Mouse (Mus musculus): ENCODE measurements at regions not wholly inside any gene's neighbourhood (a gene's known extent, or its start where the extent isn't known, plus 50 kb on each side); places are given as distances from the start of the nearest gene placed in this dataset.

DNA sequence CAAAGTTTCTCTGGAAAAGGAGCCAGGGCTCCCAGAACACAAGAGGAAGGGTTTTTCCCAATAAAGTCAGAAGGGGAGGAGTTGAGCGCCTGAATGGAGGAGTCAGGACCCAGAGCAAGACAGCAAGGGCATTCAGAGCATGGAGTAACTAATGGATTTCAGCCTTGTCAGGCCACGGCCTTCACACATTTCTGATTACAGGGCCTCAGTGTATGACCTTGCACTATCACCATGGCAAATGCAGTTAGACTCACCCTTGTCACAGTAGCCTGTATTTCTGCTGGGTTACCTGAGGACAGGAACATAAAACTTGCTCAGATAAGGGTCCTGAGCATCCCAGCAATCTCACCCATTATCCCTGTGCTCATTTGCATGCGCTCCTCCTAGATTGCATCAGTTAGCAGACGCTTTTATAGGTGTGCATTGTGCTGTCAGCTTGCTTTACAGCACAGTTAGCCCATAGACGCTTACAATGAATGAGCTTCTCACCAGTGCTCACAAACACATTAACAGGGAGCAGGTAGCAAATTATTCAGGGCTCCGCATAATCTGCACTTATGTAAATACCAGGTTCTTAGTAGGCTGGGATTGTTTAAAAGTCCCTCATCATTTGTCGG lies 547.4 kb downstream of the Insc start:
- no peak for DNase-seq (ENCODE audit: low read depth, low spot score)

DNA sequence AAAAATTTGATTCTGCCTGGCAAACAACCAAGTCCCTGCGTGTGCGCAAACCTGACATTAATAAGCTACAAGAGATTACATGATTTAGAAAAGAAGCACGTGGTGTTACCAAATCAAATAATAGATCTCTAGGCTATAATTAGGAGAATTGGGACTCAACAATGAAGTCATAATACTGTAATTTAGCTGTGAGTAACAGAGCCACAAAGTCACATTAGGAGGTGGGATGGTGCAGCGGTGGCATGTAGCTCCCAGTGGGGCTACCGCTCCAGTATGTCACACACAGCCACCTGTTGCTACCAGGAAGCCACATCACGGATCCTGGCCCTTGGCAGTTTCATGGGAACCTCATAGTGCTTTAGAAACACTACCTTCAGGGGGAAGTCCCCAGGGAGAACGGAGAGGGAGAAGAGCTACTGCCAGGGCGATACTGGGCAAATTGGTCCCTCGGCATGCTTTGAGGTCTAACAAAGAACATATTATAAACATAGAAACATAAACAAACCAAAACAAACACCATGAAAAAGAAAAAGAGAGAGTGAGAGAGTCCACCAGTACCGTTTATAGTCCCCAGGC lies 551.2 kb downstream of the Insc start:
- DNase-seq (ENCODE audit: low read depth, low spot score) = no peak

DNA sequence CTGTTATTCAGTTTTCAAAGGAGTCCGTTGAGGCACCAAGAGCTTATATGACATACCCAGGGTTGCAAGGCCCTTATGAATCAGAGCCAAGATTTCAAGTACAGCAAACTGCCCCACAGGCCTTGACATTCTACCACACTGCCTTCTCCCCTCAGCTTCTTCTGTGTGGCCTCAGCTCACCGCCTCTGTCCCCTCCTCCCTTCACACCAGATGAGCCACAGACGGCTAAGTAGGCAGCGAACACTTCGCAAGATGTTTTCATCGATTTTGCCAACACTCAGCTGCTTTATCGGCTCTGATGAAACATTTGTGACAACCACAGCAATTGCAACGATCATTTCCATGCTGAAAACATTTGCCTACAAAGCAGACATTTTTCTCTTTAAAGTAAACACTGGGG lies 556.7 kb downstream of the Insc start:
- no peak for DNase-seq (ENCODE audit: low read depth, low spot score)

DNA sequence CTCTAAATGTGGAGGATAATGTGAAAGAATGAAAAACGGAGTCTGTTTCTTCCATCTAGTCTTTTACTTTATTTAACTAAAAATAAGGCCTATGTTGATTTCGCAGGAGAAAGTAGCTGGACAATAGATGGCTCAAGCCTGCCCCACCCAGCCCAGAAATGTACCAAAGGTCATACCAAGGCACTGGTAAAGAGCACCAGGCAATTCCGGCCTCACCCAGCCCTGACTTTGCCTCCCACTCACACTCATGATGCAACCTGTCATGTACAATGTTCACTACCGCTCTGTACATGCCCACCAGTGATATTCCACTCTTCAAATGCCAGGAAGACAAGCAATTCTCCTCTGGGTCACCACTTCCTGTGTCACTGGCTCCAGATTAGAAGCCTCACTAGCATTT lies 564.9 kb downstream of the Insc start:
- no peak for DNase-seq (ENCODE audit: low read depth, low spot score)

DNA sequence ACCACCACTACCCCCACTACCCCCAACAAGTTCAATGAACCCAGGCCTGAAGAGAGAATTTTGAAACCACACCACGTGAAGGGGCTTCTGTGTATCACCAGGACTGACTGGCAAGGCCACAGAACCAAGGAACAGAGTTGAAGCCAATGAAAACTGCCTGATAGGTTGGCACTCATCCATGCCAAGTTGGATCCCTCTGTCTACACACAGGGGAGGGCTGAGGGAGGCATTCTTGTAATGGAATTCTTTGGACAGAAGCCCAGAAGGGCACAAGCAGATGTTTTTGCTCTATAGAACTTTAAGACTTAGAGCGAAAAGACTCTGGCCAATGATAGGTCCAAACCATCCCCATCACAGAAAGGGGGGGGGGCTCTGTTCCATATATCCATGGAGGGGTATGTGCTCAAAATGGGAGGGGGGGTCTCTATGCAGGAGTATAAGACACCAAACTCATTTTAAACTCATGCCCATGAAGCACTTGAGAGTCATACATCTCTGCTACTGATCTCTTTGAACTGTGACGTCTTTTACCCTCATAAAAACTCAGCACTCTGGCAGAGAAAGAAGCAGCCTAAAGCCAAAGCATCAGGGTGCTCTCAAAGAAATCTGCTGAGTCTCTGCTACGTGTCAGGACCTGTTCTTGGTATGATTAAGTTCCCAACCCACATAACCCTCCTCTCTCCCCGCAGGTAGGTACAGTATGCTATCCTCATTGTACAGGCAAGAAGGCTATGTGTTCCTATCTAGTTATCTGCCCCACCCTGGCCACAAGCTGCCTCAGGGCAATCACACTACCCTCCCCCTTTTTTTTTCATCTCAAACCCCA lies 567.1 kb downstream of the Insc start:
- DNase-seq (ENCODE audit: low read depth, low spot score) = no peak

DNA sequence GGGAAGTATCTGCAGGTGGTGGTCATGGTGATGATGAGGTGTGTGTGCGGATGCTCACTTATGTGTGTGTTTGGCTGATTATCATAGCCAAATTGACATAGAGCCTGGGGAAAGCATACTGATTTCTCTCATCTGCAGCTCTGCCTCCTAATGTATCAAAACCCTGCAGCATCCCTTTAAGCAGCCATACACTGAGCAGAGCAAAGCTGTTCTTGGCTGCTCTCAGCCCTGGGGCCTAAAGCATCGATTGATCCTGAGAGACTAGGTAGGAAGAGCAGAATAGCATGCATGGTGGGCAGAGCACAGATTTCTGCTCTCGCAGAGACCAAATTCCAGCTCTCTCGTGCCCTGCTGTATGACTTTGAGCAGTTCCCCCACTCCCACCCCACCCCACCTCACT lies 576.0 kb downstream of the Insc start:
- DNase-seq (ENCODE audit: low read depth, low spot score) = no peak

DNA sequence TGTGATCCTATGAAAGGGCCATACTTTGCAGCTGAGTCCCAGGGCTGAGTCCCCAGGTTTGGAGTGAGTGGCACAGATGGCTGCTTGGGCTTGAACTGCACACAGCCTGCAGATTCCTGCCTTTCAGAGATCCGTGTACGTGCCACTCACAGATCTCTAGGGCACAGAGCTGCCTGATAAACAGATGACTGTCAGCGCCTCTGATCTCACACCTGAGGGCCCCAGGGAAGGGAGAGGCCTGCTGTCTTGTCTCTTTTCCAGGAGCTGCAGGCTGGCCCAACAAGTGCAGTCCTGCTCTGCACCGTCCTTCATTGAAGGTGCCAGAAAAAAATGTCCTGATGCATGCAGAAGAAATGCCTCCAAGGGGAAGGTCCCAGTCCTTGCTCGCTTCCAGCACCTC lies 579.5 kb downstream of the Insc start:
- DNase-seq (ENCODE audit: low read depth, low spot score) = no peak

DNA sequence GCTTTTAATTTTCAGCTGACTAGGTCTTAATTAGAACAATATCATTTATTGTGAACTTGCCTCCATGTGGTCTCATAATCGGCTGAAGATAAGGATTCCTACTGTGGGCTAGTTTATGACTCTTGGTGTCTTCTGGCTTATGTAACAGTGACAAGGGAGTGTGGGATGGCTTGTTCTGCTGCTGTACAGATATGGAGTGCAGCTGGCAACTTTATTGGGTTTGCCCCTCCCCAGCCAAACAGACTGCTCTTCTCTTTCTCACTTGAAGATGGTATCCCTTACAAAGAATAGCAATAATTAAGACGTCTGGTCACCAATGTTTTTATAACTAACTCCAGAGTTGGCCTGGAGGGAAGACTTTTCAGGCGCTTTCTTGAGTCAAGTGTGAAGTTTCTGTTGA lies 584.8 kb downstream of the Insc start:
- no peak for DNase-seq (ENCODE audit: low read depth, low spot score)

DNA sequence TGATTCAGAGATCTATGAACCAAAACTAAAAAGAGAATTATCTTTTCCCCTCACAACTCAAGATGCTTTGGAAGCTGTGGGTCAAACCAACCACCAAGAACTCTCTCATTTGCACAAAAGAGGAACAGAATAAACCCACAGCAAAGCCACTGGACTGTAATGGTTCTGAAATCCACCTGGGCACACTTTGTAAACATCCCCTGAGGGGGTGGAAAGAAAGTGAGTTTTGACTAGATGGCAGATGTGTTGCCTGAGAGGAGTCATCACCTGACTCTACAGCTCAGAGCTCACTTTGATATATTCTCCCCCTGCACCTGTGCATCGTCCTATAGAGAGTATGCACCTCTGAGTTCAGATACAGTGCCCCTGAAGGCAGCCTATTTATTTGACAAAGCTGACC lies 588.2 kb downstream of the Insc start:
- DNase-seq (ENCODE audit: low read depth, low spot score) = no peak

DNA sequence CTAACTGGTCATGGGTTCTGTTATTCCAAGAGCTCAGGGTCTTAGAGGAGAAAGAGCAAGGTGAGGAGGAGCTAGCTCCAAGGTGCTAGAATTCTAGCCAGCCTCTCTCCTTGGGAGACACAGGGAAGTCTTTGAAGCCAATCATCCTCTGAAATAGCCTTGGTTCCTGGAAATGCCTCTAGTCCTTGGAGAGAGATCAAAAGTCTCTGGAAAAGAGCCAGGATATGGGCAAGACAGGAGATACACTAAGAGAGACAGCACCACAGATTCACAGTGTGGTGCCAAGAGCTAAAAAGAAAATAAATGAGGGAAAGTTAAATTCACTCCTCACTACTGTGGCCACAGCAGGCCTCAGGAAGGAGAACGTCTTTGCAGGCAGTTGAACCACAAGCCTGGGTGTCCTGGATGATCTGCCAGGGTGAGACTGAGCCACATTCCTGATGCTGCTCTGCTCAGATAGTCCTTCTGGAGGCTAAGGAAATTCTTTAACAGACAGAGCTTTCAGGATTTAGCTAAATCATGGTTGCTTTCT lies 589.6 kb downstream of the Insc start:
- no peak for DNase-seq (ENCODE audit: low read depth, low spot score)

DNA sequence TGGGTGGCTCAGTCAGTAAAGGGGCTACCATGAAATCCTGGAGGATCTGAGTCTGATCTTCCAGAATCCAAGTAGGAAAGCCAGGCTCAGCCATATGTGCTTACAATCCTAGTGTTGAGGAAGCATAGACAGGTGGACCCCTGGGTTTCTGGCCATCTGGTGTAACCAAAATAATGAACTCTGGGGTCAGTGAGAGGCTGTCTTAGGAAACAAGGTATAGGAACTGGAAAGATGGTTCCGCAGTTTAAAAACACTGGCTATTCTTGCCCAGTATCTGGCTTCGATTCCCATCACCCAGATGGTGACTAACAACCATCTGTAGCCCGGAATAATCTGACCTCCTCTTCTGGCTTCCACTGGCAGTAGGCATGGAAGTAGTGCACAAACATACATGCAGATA lies 591.6 kb downstream of the Insc start:
- DNase-seq (ENCODE audit: low read depth, low spot score) = no peak

DNA sequence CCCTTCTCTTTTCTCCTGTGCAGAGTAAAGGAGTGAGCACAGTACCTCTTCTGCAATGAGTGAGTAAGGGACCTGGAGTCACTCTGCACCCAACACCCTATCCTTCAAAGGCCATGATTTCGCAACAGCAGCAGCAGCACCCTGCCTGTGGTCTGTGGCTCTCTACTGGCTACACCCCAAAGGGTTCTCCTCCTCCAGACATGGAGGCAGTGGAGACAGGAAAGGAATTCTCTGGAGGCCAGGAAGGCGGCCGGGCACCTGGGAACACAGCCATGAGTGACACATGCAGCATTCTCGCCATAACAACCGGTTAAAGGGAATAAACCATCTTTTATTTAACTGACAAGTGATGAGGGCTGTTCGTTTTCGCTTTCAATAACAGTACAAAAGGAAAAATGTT lies 596.7 kb downstream of the Insc start:
- no peak for DNase-seq (ENCODE audit: low read depth, low spot score)

DNA sequence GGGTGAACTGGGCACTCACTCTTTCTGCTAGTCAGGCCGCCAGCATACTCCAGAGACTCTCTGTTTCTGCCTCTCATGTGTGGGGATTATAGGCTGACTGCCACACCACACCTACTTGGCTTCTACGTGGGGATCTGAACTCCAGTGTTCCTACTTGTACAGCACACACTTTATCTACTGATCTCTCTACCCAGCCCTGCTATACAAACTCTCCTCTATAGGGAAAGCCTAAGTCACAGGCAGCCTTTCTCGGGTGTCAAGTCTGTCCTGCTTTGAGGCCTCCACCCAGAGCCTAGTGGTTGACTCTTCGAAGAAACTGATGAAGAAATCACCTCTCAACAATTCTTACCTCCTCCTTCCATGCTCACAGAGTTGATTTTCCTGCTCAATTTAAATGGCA lies 597.5 kb downstream of the Insc start:
- no peak for DNase-seq (ENCODE audit: low read depth, low spot score)

DNA sequence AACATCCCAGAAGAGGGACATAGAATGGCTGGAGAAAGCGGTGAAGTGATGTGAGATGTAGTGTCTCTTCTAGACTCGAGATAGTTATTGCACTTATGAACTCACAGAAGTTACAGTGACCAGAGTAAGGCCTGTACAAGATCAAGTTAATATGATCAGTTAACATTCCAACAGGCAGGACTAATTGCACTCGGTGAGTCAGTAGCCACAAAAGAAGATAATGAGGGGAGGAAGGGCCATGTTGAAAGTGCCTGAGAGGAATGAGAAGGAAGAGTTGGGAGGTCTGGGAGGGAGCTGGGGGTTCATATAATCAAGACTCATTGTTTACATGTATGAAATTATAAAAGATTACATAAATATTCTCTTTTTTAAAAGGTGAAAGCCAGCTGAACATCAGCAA lies 602.3 kb downstream of the Insc start:
- DNase-seq (ENCODE audit: low read depth, low spot score) = no peak

DNA sequence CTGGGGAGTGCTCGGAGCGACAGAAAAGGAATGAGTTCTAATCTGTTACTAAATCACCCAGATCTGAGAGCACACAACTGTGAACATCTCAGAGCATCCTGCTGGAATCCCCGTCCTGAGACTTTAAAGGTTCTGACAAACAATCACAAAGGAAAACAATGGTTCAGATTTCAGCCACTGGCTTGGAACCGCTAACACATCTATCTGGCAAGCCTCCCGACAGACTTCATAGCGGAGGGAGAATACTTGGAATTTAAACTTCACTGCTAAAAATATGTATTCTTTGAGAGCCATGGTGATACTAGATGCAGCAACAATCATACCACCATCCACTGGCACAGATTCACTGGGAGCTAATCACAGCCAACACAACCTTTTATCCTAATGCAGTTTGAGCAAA lies 615.2 kb downstream of the Insc start:
- DNase-seq (ENCODE audit: low read depth, low spot score) = no peak

DNA sequence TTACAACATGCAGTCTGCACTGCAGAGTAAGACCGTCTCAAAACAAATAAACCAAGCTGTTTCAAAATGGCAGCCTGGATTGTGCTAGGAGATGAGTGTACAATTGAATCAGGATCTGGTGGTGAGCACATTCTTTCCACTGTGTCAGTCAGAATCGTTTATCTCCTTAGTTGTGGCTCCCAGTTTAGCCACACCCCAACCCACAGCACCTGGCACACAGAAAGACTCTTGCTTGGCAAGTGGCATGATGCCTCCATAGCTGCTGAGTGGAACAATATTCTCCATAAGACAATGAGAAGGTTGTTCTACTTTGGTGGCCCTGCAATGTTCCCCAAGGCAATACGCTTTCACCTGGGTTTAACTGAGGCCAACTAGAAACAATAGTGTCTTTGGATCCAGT lies 616.6 kb downstream of the Insc start:
- no peak for DNase-seq (ENCODE audit: low read depth, low spot score)

DNA sequence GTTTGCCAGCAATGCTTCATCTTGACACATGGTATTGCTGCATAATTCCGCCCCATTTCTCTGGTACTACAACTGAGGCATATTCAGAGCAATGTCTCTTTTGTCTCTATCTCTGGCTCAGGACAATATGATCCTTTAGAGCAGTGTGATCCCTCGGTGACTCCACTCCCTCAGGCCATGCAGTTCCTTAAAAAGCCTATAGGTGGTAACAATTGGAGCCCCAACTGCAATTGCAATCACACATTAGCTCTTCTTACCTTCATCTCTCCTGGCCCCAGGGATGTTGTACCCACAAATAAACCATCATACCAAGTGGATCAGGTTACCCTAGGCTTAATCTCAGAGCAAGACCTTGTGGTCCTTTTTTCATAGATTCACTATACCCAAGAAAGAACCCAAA lies 618.6 kb downstream of the Insc start:
- no peak for DNase-seq (ENCODE audit: low read depth, low spot score)

DNA sequence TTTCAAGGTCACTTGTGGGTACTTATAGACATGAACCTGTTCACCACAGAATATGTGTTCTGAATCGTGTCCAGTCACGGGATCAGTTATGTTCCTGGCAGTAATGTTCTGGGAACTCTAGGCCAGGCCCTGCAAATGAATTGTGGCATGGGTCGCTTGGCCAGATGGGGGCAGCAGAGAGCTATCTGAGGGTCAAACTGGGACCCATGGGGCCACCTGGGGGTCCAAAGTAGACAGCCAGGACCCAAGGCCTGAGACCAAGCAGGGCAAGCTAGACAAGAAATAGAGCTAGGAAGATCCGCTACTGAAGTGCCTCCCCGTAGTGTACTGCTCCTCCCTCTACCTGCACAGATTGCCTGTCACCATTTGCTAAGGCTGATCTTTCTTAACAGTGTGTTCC lies 623.4 kb downstream of the Insc start:
- peak; percentile 29 for DNase-seq (ENCODE audit: low read depth, low spot score)

DNA sequence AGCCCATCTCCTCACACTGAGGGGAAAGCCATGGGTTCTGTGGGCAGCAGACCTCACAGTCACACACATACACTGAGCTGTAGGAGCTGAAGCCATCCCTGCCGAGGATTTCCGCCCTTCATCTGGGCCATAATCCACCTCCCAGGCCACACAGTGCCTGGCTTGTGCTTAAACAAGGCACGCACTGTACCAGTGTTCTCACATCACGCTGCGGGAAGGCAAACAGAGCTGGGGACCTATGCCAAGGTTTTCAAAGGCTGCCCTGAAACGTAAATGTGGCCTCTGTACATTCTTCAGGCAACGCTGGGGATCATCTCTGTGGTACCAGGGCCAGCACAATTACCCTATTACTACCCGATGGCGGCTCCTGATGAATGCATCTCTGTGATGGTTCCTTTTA lies 627.6 kb downstream of the Insc start:
- no peak for DNase-seq (ENCODE audit: low read depth, low spot score)

DNA sequence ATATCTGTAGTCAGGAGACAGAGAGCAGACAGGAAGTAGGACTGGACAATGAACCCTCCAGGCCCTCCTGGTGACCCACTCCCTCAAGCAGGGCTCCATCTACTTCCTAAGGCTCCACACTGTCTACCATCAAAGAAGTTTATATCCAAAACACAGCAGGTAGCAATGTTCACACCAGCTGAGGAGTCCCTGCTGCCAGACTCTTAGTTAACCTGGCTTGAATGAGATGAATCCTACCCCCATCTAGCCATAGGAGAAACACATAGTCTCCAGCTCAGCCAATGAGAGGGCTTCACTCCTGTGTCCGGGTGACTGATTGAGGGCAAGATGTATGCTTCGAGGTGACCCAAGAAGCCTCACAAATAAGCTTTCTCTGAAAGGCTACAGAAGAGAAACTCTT lies 629.4 kb downstream of the Insc start:
- DNase-seq (ENCODE audit: low read depth, low spot score) = no peak

DNA sequence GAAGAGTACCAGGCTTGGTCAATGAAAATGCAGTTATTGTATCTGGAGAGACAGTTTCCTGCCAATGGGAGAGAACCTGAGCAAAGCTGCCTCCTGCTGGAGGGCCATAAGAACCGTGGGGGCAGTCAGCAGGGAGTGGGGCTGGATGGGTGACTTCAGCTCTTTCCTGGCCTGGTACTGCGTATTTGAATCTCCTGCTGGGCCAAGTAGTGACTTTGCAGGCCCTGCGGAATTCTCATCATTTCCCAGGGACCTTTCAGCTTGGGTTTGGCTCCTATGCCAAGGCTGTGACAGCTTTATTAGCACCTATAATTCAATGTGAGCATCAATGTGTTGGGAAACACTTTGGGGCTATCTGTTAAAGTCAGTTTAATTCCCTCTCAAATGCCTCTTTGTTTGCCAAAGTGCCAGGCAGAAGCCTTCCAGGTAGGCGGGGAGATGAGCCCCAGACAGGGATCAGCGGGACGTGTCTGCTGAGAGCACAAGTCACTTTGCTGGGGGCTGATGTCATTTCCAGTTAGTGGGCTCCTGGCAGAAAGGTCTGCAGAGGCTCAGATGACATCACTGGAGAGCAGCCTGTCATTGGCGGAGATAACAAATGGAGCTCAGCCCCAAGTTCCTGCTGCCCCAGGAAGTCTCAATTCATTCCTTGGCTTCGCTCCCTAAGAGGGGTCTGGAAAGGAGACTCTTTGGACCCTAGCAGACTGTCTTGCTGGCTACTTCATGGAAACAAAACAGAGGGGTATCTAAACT lies 630.5 kb downstream of the Insc start:
- no peak for DNase-seq (ENCODE audit: low read depth, low spot score)

DNA sequence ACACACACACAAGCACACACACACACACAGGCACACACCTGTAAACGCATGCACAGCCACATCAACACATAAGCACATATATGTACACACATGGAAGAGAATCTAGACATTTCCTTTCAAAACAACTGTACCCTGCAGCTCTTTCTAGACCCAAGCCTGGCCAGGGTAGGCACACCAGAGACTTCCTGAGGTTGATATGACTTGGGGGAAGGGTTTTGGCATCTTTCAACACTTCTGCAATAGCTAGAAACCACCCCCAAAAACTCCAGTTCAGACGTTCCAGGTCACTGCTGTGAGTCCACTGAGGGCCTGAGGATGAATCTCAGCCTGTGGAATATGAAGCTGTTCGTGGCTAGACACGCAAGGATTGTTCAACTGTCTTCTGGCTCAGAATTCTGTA lies 632.6 kb downstream of the Insc start:
- DNase-seq (ENCODE audit: low read depth, low spot score) = no peak

All from WW6 (cell line).